Mouse (Mus musculus): ENCODE data around the gene Cenpv. TPM values are rescaled to one million over a fixed set of nuclear protein-coding genes. Genes with fewer than 3 reads are reported as not detected.

Cenpv gene
- polyA plus RNA-seq (2012; rRNA removed): 57.3 and 65.1 TPM in 2 replicates

- Histone ChIP-seq H3K4me3 (ENCODE audit: insufficient read depth, low read length) (peak within 1 kb of the TSS; percentile 53), H3K27ac (ENCODE audit: insufficient read depth, low read length) (peak within 1 kb of the TSS; percentile 65), H3K4me1 (ENCODE audit: control insufficient read depth, insufficient read depth, low read length) (no peaks in the 10 kb centered on the region)
- no peak for TF ChIP-seq POLR2A (IDR thresholded peaks at IDR 0.05; ENCODE audit: extremely low read depth, insufficient read depth, low read length)
- TF ChIP-seq CTCF (IDR thresholded peaks at IDR 0.05; ENCODE audit: extremely low read depth, insufficient read depth, low read length): no peak
These were observed at the start of gene Cenpv for GRCm38 (mm10) chr11:62539089-62539890. Cenpv (minus strand) TSS chr11:62539261.

- TF ChIP-seq CTCF (IDR thresholded peaks at IDR 0.05; ENCODE audit: extremely low read depth, insufficient read depth, low read length) (no peak), POLR2A (IDR thresholded peaks at IDR 0.05; ENCODE audit: extremely low read depth, insufficient read depth, low read length) (no peak)
- H3K27ac ChIP-seq (ENCODE audit: insufficient read depth, low read length): no peak overlapping the region
These were observed 48.0 kb upstream of the Cenpv start for GRCm38 (mm10) chr11:62587034-62587433.

GRCm38 (mm10) chr11:62584671-62585206, 45.7 kb upstream of the Cenpv start:
- TF ChIP-seq CTCF (IDR thresholded peaks at IDR 0.05; ENCODE audit: extremely low read depth, insufficient read depth, low read length): no peak
- no peak for TF ChIP-seq POLR2A (IDR thresholded peaks at IDR 0.05; ENCODE audit: extremely low read depth, insufficient read depth, low read length)
- no peaks in the 10 kb centered on the region for H3K4me1 ChIP-seq (ENCODE audit: control insufficient read depth, insufficient read depth, low read length)
- H3K4me3 ChIP-seq (ENCODE audit: insufficient read depth, low read length): no peak overlapping the region
- H3K27ac ChIP-seq (ENCODE audit: insufficient read depth, low read length): no peak overlapping the region

More at GRCm38 (mm10) chr11:62587034-62587433, 48.0 kb upstream of the Cenpv start:
- H3K4me3 ChIP-seq (ENCODE audit: insufficient read depth, low read length): no peak overlapping the region
- no peaks in the 10 kb centered on the region for H3K4me1 ChIP-seq (ENCODE audit: control insufficient read depth, insufficient read depth, low read length)

GRCm38 (mm10) chr11:62583031-62583430, 44.0 kb upstream of the Cenpv start:
- Histone ChIP-seq H3K4me3 (ENCODE audit: insufficient read depth, low read length) (no peak overlapping the region), H3K4me1 (ENCODE audit: control insufficient read depth, insufficient read depth, low read length) (no peaks in the 10 kb centered on the region), H3K27ac (ENCODE audit: insufficient read depth, low read length) (no peak overlapping the region)
- TF ChIP-seq CTCF (IDR thresholded peaks at IDR 0.05; ENCODE audit: extremely low read depth, insufficient read depth, low read length) (no peak), POLR2A (IDR thresholded peaks at IDR 0.05; ENCODE audit: extremely low read depth, insufficient read depth, low read length) (no peak)

- Histone ChIP-seq H3K4me3 (ENCODE audit: insufficient read depth, low read length) (peak overlapping the region; percentile 63), H3K27ac (ENCODE audit: insufficient read depth, low read length) (peak overlapping the region; percentile 56), H3K4me1 (ENCODE audit: control insufficient read depth, insufficient read depth, low read length) (no peaks in the 10 kb centered on the region)
- TF ChIP-seq POLR2A (IDR thresholded peaks at IDR 0.05; ENCODE audit: extremely low read depth, insufficient read depth, low read length) (no peak), CTCF (IDR thresholded peaks at IDR 0.05; ENCODE audit: extremely low read depth, insufficient read depth, low read length) (no peak)
These were observed 37.6 kb upstream of the Cenpv start for GRCm38 (mm10) chr11:62576530-62577152.

- Histone ChIP-seq H3K4me1 (ENCODE audit: control insufficient read depth, insufficient read depth, low read length) (no peaks in the 10 kb centered on the region), H3K4me3 (ENCODE audit: insufficient read depth, low read length) (peak overlapping the region; percentile 63), H3K27ac (ENCODE audit: insufficient read depth, low read length) (peak overlapping the region; percentile 56)
- no peak for TF ChIP-seq CTCF (IDR thresholded peaks at IDR 0.05; ENCODE audit: extremely low read depth, insufficient read depth, low read length)
- TF ChIP-seq POLR2A (IDR thresholded peaks at IDR 0.05; ENCODE audit: extremely low read depth, insufficient read depth, low read length): peak; percentile 75
These were observed 36.8 kb upstream of the Cenpv start for GRCm38 (mm10) chr11:62575659-62576438.

GRCm38 (mm10) chr11:62575297-62575658, 36.2 kb upstream of the Cenpv start:
- TF ChIP-seq CTCF (IDR thresholded peaks at IDR 0.05; ENCODE audit: extremely low read depth, insufficient read depth, low read length) (peak; percentile 85), POLR2A (IDR thresholded peaks at IDR 0.05; ENCODE audit: extremely low read depth, insufficient read depth, low read length) (peak; percentile 15; the same call in 1 of the 2 replicates)
- Histone ChIP-seq H3K27ac (ENCODE audit: insufficient read depth, low read length) (no peak overlapping the region), H3K4me1 (ENCODE audit: control insufficient read depth, insufficient read depth, low read length) (no peaks in the 10 kb centered on the region), H3K4me3 (ENCODE audit: insufficient read depth, low read length) (peak overlapping the region; percentile 63)

GRCm38 (mm10) chr11:62574703-62575085, 35.6 kb upstream of the Cenpv start:
- Histone ChIP-seq H3K4me1 (ENCODE audit: control insufficient read depth, insufficient read depth, low read length) (no peaks in the 10 kb centered on the region), H3K4me3 (ENCODE audit: insufficient read depth, low read length) (no peak overlapping the region; the same call in 1 of the 2 replicates), H3K27ac (ENCODE audit: insufficient read depth, low read length) (no peak overlapping the region)
- TF ChIP-seq CTCF (IDR thresholded peaks at IDR 0.05; ENCODE audit: extremely low read depth, insufficient read depth, low read length): no peak
- no peak for TF ChIP-seq POLR2A (IDR thresholded peaks at IDR 0.05; ENCODE audit: extremely low read depth, insufficient read depth, low read length)
